Mouse (Mus musculus) kidney, postnatal 0 days (tissue): ENCODE results near the gene Megf8. TPM values are rescaled to one million over a fixed set of nuclear protein-coding genes. Genes with fewer than 3 reads are reported as not detected.

Source experiments
- ATAC-seq: fragments of 200-750 bp; cut with Nextera tagmentation; replicated peaks from 2 replicates; pipeline ENCODE4 v1.8.0; 2017; ENCODE audit warnings: low read depth, moderate number of reproducible peaks, moderate TSS enrichment, moderate library complexity; ENCODE audit not compliant: low FRiP score
- DNase-seq: peaks from one replicate; pipeline ENCODE4 v3.0.0-alpha.2; 2016; ENCODE audit warnings: low spot score
- H3K27ac ChIP-seq: fragments of 300-500 bp; sonication (generic); 2 replicates; pipeline ENCODE4 v1.5.1; 2014; ENCODE audit warnings: mild to moderate bottlenecking
- H3K27me3 ChIP-seq: fragments of 300-500 bp; sonication (generic); 2 replicates; pipeline ENCODE4 v1.6.1; 2014; ENCODE audit warnings: low read length, mixed read lengths; ENCODE audit not compliant: insufficient read depth
- H3K36me3 ChIP-seq: fragments of 300-500 bp; sonication (generic); 2 replicates; pipeline ENCODE4 v1.6.1; 2014; ENCODE audit warnings: low read length, mixed read lengths; ENCODE audit not compliant: insufficient read depth
- H3K4me1 ChIP-seq: fragments of 300-500 bp; sonication (generic); replicated peaks from 2 replicates; pipeline ENCODE4 v1.6.1; 2014; ENCODE audit warnings: antibody characterized with exemption, low read length, mixed read lengths; ENCODE audit not compliant: insufficient read depth
- H3K4me2 ChIP-seq: fragments of 300-500 bp; sonication (generic); 2 replicates; pipeline ENCODE4 v1.6.1; 2014; ENCODE audit warnings: mild to moderate bottlenecking, low read length, moderate library complexity, mixed read lengths
- H3K4me3 ChIP-seq: fragments of 300-500 bp; sonication (generic); replicated peaks from 2 replicates; pipeline ENCODE4 v1.5.1; 2014; ENCODE audit warnings: low read depth, low read length
- H3K9ac ChIP-seq: fragments of 300-500 bp; sonication (generic); 2 replicates; pipeline ENCODE4 v1.6.1; 2014; ENCODE audit warnings: low read depth, low read length
- H3K9me3 ChIP-seq: fragments of 300-500 bp; sonication (generic); replicated peaks from 2 replicates; pipeline ENCODE4 v1.6.1; 2016; ENCODE audit warnings: low read length, inconsistent platforms, mixed read lengths
- CTCF ChIP-seq: IDR thresholded peaks from 2 replicates; pipeline ENCODE4 v1.5.1; 2016; ENCODE audit warnings: antibody characterized with exemption, low read depth, mild to moderate bottlenecking, moderate library complexity
- WGBS: fragments of 180-500 bp; shearing (Covaris S2); extraction: QIAGEN DNeasy Blood & Tissue Kit; methylation state at CpG from one replicate; pipeline ENCODE4 v1.1.7; 2014; 5-methylcytosine and 5-hydroxymethylcytosine counted together
- polyA plus RNA-seq: library from polyadenylated mRNA; unstranded; fragments of >200 nt; fragmentation: Nextera tagmentation; extraction: Ambion mirVana; gene quantifications from 2 replicates; pipeline ENCODE4 v1.2.1, GENCODE M21; 2015

The Megf8 gene
- polyA plus RNA-seq, 1 experiment from 2014 or later: 8.1 TPM

GRCm38 (mm10) chr7:25269545-25270271, 47.3 kb upstream of the Megf8 start:
- H3K9me3 ChIP-seq: no peaks in the 10 kb centered on the region
- H3K4me3 ChIP-seq: no peak overlapping the region
- DNase-seq (no peak), ATAC-seq (no peak)
- H3K27ac ChIP-seq: peak overlapping the region; percentile 77
- 0 out of 2 replicates have a peak, but pooled peaks have one; percentile 9 for TF ChIP-seq CTCF
- H3K4me2 ChIP-seq: peak overlapping the region; percentile 80
- H3K27me3 ChIP-seq: no peaks in the 10 kb centered on the region
- H3K36me3 ChIP-seq: peaks cover 22% of the 10 kb centered on the region
- 67% methylated on average over 8 of the region's 8 CpGs for WGBS
- peaks cover 15% of the 10 kb centered on the region; the same call in 1 of the 2 replicates for H3K4me1 ChIP-seq
- H3K9ac ChIP-seq: peak overlapping the region; percentile 71; the same call in 1 of the 2 replicates

GRCm38 (mm10) chr7:25270652-25271633, 46.0 kb upstream of the Megf8 start:
- H3K27me3 ChIP-seq: no peaks in the 10 kb centered on the region
- ATAC-seq: no peak
- no peak overlapping the region for H3K9ac ChIP-seq
- TF ChIP-seq CTCF: no peak
- H3K4me2 ChIP-seq: no peak overlapping the region
- peaks cover 20% of the 10 kb centered on the region for H3K4me1 ChIP-seq
- no peaks in the 10 kb centered on the region for H3K9me3 ChIP-seq
- WGBS: 82% methylated on average over 35 of the region's 35 CpGs
- 0 out of 2 replicates have a peak overlapping the region, but pooled peaks have one; percentile 77 for H3K27ac ChIP-seq
- peaks cover 22% of the 10 kb centered on the region for H3K36me3 ChIP-seq
- no peak for DNase-seq
- H3K4me3 ChIP-seq: no peak overlapping the region

GRCm38 (mm10) chr7:25271651-25272444, 45.1 kb upstream of the Megf8 start:
- H3K9ac ChIP-seq: no peak overlapping the region
- no peak overlapping the region for H3K27ac ChIP-seq
- no peaks in the 10 kb centered on the region for H3K27me3 ChIP-seq
- H3K36me3 ChIP-seq: peaks cover 22% of the 10 kb centered on the region
- TF ChIP-seq CTCF: no peak
- peaks cover 25% of the 10 kb centered on the region for H3K4me1 ChIP-seq
- H3K9me3 ChIP-seq: no peaks in the 10 kb centered on the region
- no peak overlapping the region for H3K4me3 ChIP-seq
- WGBS: 93% methylated on average over 30 of the region's 30 CpGs
- H3K4me2 ChIP-seq: no peak overlapping the region
- no peak for DNase-seq
- no peak for ATAC-seq

GRCm38 (mm10) chr7:25272445-25273258, 44.3 kb upstream of the Megf8 start:
- ATAC-seq: no peak

GRCm38 (mm10) chr7:25273259-25274241, 43.4 kb upstream of the Megf8 start:
- no peaks in the 10 kb centered on the region for H3K9me3 ChIP-seq
- no peak overlapping the region for H3K27ac ChIP-seq
- TF ChIP-seq CTCF: no peak
- no peak overlapping the region for H3K4me3 ChIP-seq
- WGBS: 92% methylated on average over 22 of the region's 22 CpGs
- peaks cover 32% of the 10 kb centered on the region for H3K4me1 ChIP-seq
- no peak overlapping the region for H3K4me2 ChIP-seq
- H3K27me3 ChIP-seq: no peaks in the 10 kb centered on the region
- H3K9ac ChIP-seq: no peak overlapping the region; the same call in 1 of the 2 replicates
- ATAC-seq (no peak), DNase-seq (no peak)
- peaks cover 22% of the 10 kb centered on the region for H3K36me3 ChIP-seq

More at GRCm38 (mm10) chr7:25272445-25273258, 44.3 kb upstream of the Megf8 start:
- Histone ChIP-seq H3K27me3 (no peaks in the 10 kb centered on the region), H3K27ac (no peak overlapping the region), H3K4me2 (no peak overlapping the region), H3K36me3 (peaks cover 22% of the 10 kb centered on the region), H3K4me3 (no peak overlapping the region), H3K9ac (no peak overlapping the region), H3K4me1 (peaks cover 28% of the 10 kb centered on the region), H3K9me3 (no peaks in the 10 kb centered on the region)
- 80% methylated on average over 36 of the region's 38 CpGs for WGBS
- no peak for DNase-seq
- TF ChIP-seq CTCF: no peak
